In the genomic region with DNA sequence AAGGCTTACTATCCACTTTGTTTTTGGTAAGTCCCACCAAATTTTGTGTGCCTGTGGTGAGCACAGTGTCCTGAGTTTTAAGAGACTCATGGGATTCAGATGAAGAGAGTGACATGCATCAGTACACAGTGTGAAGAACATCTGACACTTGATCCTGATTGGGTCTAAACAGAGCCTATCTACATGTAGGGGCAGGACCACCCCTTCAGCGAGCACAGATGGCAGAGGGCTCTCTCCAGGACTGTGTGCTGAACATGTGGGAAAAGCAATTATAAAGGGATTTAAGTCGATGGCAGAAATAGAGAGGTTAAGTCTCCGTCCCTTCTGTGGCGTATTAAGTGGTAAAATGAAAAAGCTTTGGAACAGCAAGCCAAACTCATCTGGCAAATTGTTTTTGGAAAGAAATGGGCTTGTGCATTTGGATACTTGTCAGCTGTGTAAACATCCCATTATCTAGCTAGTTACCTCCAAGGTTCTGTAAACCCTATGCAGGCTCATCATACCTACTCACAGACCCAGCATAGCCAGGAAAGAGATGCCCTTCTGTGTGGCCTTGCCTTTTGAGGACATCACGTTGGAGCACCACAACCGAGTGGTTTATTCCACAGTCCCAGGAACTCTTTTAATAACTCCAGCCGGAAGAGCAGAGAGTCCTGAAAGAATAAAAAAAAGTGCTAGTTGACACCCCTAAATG, we compare ENCODE assay signal across 16 mouse cellular contexts.
A peak's percentile ranks its signal among the peaks of the same experiment; 100 is the strongest.
DNase-seq lines count a peak whose midpoint lies in the region; ATAC-seq and TF ChIP-seq lines count a peak whose summit lies in the region.
"Had no signal": no experiment of that assay in that cellular context is flagged by ENCODE, and none has a peak within 500 bp of the region (broad histone marks: within the 10 kb centered on the region; RNA-seq: fewer than 3 reads in every experiment).

No protein-coding gene starts in this region.

- no peaks in the 10 kb centered on the region for H3K9me3 ChIP-seq in hindbrain, postnatal 0 days (ENCODE audit: low read length)
- H3K9me3 ChIP-seq in hindbrain, embryonic 12.5 days (replicated peaks), result no peaks in the 10 kb centered on the region
- no peaks in the 10 kb centered on the region for H3K9me3 ChIP-seq in limb, embryonic 10.5 days (replicated peaks)
- H3K9me3 ChIP-seq: heart, embryonic 15.5 days; hindbrain, embryonic 15.5 days; limb, embryonic 13.5 days had no signal

- no peak overlapping the region for H3K9ac ChIP-seq in hindbrain, postnatal 0 days (replicated peaks; ENCODE audit: low read length)
- H3K9ac ChIP-seq in hindbrain, embryonic 12.5 days, result no peak overlapping the region
- H3K9ac ChIP-seq: heart, embryonic 15.5 days; hindbrain, embryonic 15.5 days; limb, embryonic 13.5 days had no signal

- H3K36me3 ChIP-seq in hindbrain, postnatal 0 days (ENCODE audit: insufficient read depth, low read length), result no peaks in the 10 kb centered on the region
- no peaks in the 10 kb centered on the region for H3K36me3 ChIP-seq in hindbrain, embryonic 12.5 days
- H3K36me3 ChIP-seq in limb, embryonic 10.5 days, result no peaks in the 10 kb centered on the region
- H3K36me3 ChIP-seq: heart, embryonic 15.5 days; hindbrain, embryonic 15.5 days; limb, embryonic 13.5 days had no signal

- H3K4me1 ChIP-seq in hindbrain, postnatal 0 days (ENCODE audit: insufficient read depth, low read length), result no peaks in the 10 kb centered on the region
- no peaks in the 10 kb centered on the region for H3K4me1 ChIP-seq in hindbrain, embryonic 12.5 days
- peaks cover 33% of the 10 kb centered on the region for H3K4me1 ChIP-seq in limb, embryonic 10.5 days
- H3K4me1 ChIP-seq: heart, embryonic 15.5 days; hindbrain, embryonic 15.5 days had no signal

- no peak overlapping the region for H3K4me2 ChIP-seq in hindbrain, postnatal 0 days (ENCODE audit: low read depth, low read length)
- H3K4me2 ChIP-seq in hindbrain, embryonic 12.5 days (replicated peaks), result no peak overlapping the region
- H3K4me2 ChIP-seq: heart, embryonic 15.5 days; hindbrain, embryonic 15.5 days; limb, embryonic 13.5 days had no signal

- H3K27me3 ChIP-seq in hindbrain, postnatal 0 days (ENCODE audit: insufficient read depth, low read length), result no peaks in the 10 kb centered on the region
- H3K27me3 ChIP-seq in hindbrain, embryonic 12.5 days, result no peaks in the 10 kb centered on the region
- no peaks in the 10 kb centered on the region for H3K27me3 ChIP-seq in limb, embryonic 10.5 days (ENCODE audit: low read depth, poor library complexity, severe bottlenecking)
- H3K27me3 ChIP-seq: heart, embryonic 15.5 days; hindbrain, embryonic 15.5 days; limb, embryonic 13.5 days had no signal

- TF ChIP-seq CTCF in hindbrain, postnatal 0 days (IDR thresholded peaks at IDR 0.05; ENCODE audit: low read depth), result no peak

- ATAC-seq in hindbrain, postnatal 0 days, result peak; percentile 79
- no peak for ATAC-seq in hindbrain, embryonic 12.5 days (ENCODE audit: low FRiP score)
- ATAC-seq in cerebellum, adult (ENCODE audit: insufficient number of reproducible peaks, low FRiP score, low TSS enrichment), result no peak

- WGBS in hindbrain, postnatal 0 days, result 57% methylated on average over 7 of the region's 7 CpGs
- WGBS in hindbrain, embryonic 12.5 days, result 69% methylated on average over 7 of the region's 7 CpGs
- WGBS in limb, embryonic 10.5 days, result 36% methylated on average over 7 of the region's 7 CpGs

- DNase-seq in hindbrain, postnatal 0 days (ENCODE audit: low spot score), result peak; percentile 36
- peak; percentile 7 for DNase-seq in embryo, embryonic 9.5 days (ENCODE audit: extremely low spot score)
- no peak for DNase-seq in limb, embryonic 10.5 days (ENCODE audit: low spot score)
- DNase-seq in retina, embryonic 14.5 days (ENCODE audit: low spot score), result peak; percentile 45
- no peak for DNase-seq in natural killer cell, adult 2 months (ENCODE audit: low spot score in 2 of 2)
- DNase-seq: adrenal gland, postnatal 14 days; B cell, adult 2 months; cerebellum, postnatal 14 days; kidney, postnatal 10 days; lung, adult 18-20 months had no signal

- H3K27ac ChIP-seq in hindbrain, postnatal 0 days, result no peak overlapping the region
- no peak overlapping the region for H3K27ac ChIP-seq in hindbrain, embryonic 12.5 days
- H3K27ac ChIP-seq in limb, embryonic 10.5 days, result peak overlapping the region; percentile 50; the same call in 1 of the 2 replicates
- H3K27ac ChIP-seq: heart, embryonic 15.5 days; hindbrain, embryonic 15.5 days; limb, embryonic 13.5 days; macrophage had no signal

- H3K4me3 ChIP-seq in hindbrain, postnatal 0 days (ENCODE audit: low read length), result no peak overlapping the region
- no peak overlapping the region for H3K4me3 ChIP-seq in hindbrain, embryonic 12.5 days
- H3K4me3 ChIP-seq in limb, embryonic 10.5 days, result no peak overlapping the region
- H3K4me3 ChIP-seq: heart, embryonic 15.5 days; hindbrain, embryonic 15.5 days; limb, embryonic 13.5 days had no signal

Comparison
In these comparisons a context has a peak if more than half of its experiments do, and no peak if none do; other contexts are left out.
1. DNase-seq: peak in hindbrain, postnatal 0 days (single experiment), embryo, embryonic 9.5 days (single experiment) and retina, embryonic 14.5 days (single experiment); none in limb, embryonic 10.5 days (single experiment) and natural killer cell, adult 2 months (0 of 2).